Mouse (Mus musculus) MEL (cell line): ENCODE measurements around the gene Rph3al. TPM values are rescaled to one million over a fixed set of nuclear protein-coding genes. Genes with fewer than 3 reads are reported as not detected.

Experiments used
- DNase-seq: peaks from one replicate; pipeline ENCODE4 v3.0.0; 2011; ENCODE audit warnings: low read depth, low spot score
- H3K27ac ChIP-seq: 2 replicates; pipeline ENCODE4 v1.5.1; 2012; ENCODE audit warnings: low read depth, mild to moderate bottlenecking, control low read depth, low read length, moderate library complexity; ENCODE audit not compliant: control insufficient read depth
- H3K27me3 ChIP-seq, 2 experiments: fragments of 150-350 bp in 1 of 2; sonication (generic) in 1 of 2; 2 replicates each; pipeline ENCODE4 v1.6.1; 2012; ENCODE audit warnings: low read length in 2 of 2, mild to moderate bottlenecking in 2 of 2, improper control_type of control experiment in 1 of 2, moderate library complexity in 1 of 2; ENCODE audit not compliant: insufficient read depth in 2 of 2, control insufficient read depth in 1 of 2
- H3K36me3 ChIP-seq, 2 experiments: 2 replicates each; pipeline ENCODE4 v1.6.1; 2012 to 2014; ENCODE audit warnings: low read length in 2 of 2, improper control_type of control experiment in 1 of 2, inconsistent platforms in 1 of 2, mild to moderate bottlenecking in 1 of 2; ENCODE audit not compliant: insufficient read depth in 2 of 2, control insufficient read depth in 1 of 2
- H3K4me1 ChIP-seq, 2 experiments: fragments of 150-350 bp in 1 of 2; sonication (generic) in 1 of 2; 2 replicates each; pipeline ENCODE4 v1.6.1; 2012; ENCODE audit warnings: low read length in 2 of 2, improper control_type of control experiment in 1 of 2, mild to moderate bottlenecking in 1 of 2; ENCODE audit not compliant: insufficient read depth in 2 of 2, control insufficient read depth in 1 of 2
- H3K4me3 ChIP-seq, 2 experiments: fragments of 150-350 bp in 1 of 2; sonication (generic) in 1 of 2; 2 replicates each; pipeline ENCODE4 v1.5.1; 2012; ENCODE audit warnings: low read depth in 2 of 2, low read length in 2 of 2, mild to moderate bottlenecking in 2 of 2, moderate library complexity in 2 of 2, control low read depth in 1 of 2, improper control_type of control experiment in 1 of 2; ENCODE audit not compliant: control insufficient read depth in 1 of 2, insufficient read depth in 1 of 2
- H3K79me2 ChIP-seq: 2 replicates; pipeline ENCODE4 v1.6.1; 2012; ENCODE audit warnings: mild to moderate bottlenecking, low read length, moderate library complexity; ENCODE audit not compliant: control insufficient read depth, poor library complexity, insufficient read depth
- H3K9ac ChIP-seq: 2 replicates; pipeline ENCODE4 v1.6.1; 2012; ENCODE audit warnings: low read depth, mild to moderate bottlenecking, control low read depth, low read length, moderate library complexity; ENCODE audit not compliant: control insufficient read depth, poor library complexity, severe bottlenecking
- H3K9me3 ChIP-seq: fragments of 150-350 bp; sonication (generic); replicated peaks from 2 replicates; pipeline ENCODE4 v1.6.1; 2012; ENCODE audit warnings: mild to moderate bottlenecking, low read length, improper control_type of control experiment, moderate library complexity; ENCODE audit not compliant: insufficient read depth
- BHLHE40 ChIP-seq: IDR thresholded peaks from 2 replicates; pipeline ENCODE4 v1.6.1; 2012; ENCODE audit warnings: low read depth, mild to moderate bottlenecking, inconsistent platforms, low read length, improper control_type of control experiment, borderline replicate concordance
- CHD2 ChIP-seq: IDR thresholded peaks from 2 replicates; pipeline ENCODE4 v1.6.1; 2011; ENCODE audit warnings: low read length, improper control_type of control experiment
- CTCF ChIP-seq, 3 experiments: IDR thresholded peaks in 2 of 3; conservative IDR thresholded peaks in 1 of 3; 2 replicates each; pipeline ENCODE4 v1.5.1; 2011 to 2012; ENCODE audit warnings: low read length in 3 of 3, low read depth in 2 of 3, mild to moderate bottlenecking in 2 of 3, improper control_type of control experiment in 1 of 3, inconsistent platforms in 1 of 3, mixed read lengths in 1 of 3, moderate library complexity in 1 of 3; ENCODE audit not compliant: control insufficient read depth in 1 of 3, insufficient read depth in 1 of 3, poor library complexity in 1 of 3, severe bottlenecking in 1 of 3
- ELF1 ChIP-seq: IDR thresholded peaks from 2 replicates; pipeline ENCODE4 v1.6.1; 2014; ENCODE audit warnings: low read depth, mild to moderate bottlenecking, inconsistent platforms, low read length, improper control_type of control experiment, moderate library complexity
- EP300 ChIP-seq, 2 experiments: IDR thresholded peaks; 2 replicates each; pipeline ENCODE4 v1.6.1; 2011; ENCODE audit warnings: improper control_type of control experiment in 2 of 2, low read length in 2 of 2, low read depth in 1 of 2, mild to moderate bottlenecking in 1 of 2
- ETS1 ChIP-seq: IDR thresholded peaks from 2 replicates; pipeline ENCODE4 v1.6.1; 2012; ENCODE audit warnings: low read depth, mild to moderate bottlenecking, inconsistent platforms, low read length, improper control_type of control experiment, moderate library complexity
- GABPA ChIP-seq: IDR thresholded peaks from 2 replicates; pipeline ENCODE4 v1.6.1; 2012; ENCODE audit warnings: low read depth, mild to moderate bottlenecking, inconsistent platforms, low read length, improper control_type of control experiment, moderate library complexity
- GATA1 ChIP-seq: IDR thresholded peaks from 2 replicates; pipeline ENCODE4 v1.6.1; 2011; ENCODE audit warnings: low read depth, low read length, improper control_type of control experiment
- JUND ChIP-seq: IDR thresholded peaks from 2 replicates; pipeline ENCODE4 v1.6.1; 2011; ENCODE audit warnings: low read depth, mild to moderate bottlenecking, improper control_type of control experiment, low read length
- MAFK ChIP-seq: IDR thresholded peaks from 2 replicates; pipeline ENCODE4 v1.6.1; 2011; ENCODE audit warnings: low read depth, mild to moderate bottlenecking, low read length, improper control_type of control experiment, borderline replicate concordance
- MAZ ChIP-seq: IDR thresholded peaks from 2 replicates; pipeline ENCODE4 v1.6.1; 2012; ENCODE audit warnings: low read depth, mild to moderate bottlenecking, inconsistent platforms, low read length, improper control_type of control experiment
- MXI1 ChIP-seq: IDR thresholded peaks from 2 replicates; pipeline ENCODE4 v1.6.1; 2011; ENCODE audit warnings: mild to moderate bottlenecking, low read depth, low read length, improper control_type of control experiment
- MYC ChIP-seq: IDR thresholded peaks from 2 replicates; pipeline ENCODE4 v1.6.1; 2011; ENCODE audit warnings: low read depth, mild to moderate bottlenecking, low read length, improper control_type of control experiment, moderate library complexity
- NRF1 ChIP-seq: IDR thresholded peaks from 2 replicates; pipeline ENCODE4 v1.6.1; 2014; ENCODE audit warnings: low read depth, mild to moderate bottlenecking, inconsistent platforms, low read length, improper control_type of control experiment, moderate library complexity; ENCODE audit not compliant: poor library complexity, insufficient read depth, severe bottlenecking
- POLR2AphosphoS2 ChIP-seq: IDR thresholded peaks from 2 replicates; pipeline ENCODE4 v1.6.1; 2011; ENCODE audit warnings: low read length, improper control_type of control experiment
- RAD21 ChIP-seq: IDR thresholded peaks from 2 replicates; pipeline ENCODE4 v1.6.1; 2011; ENCODE audit warnings: mild to moderate bottlenecking, low read depth, low read length, improper control_type of control experiment
- RCOR1 ChIP-seq: IDR thresholded peaks from 2 replicates; pipeline ENCODE4 v1.6.1; 2012; ENCODE audit warnings: low read depth, mild to moderate bottlenecking, inconsistent platforms, low read length, improper control_type of control experiment
- SIN3A ChIP-seq: IDR thresholded peaks from 2 replicates; pipeline ENCODE4 v1.6.1; 2012; ENCODE audit warnings: low read length, improper control_type of control experiment, inconsistent platforms
- SMC3 ChIP-seq: IDR thresholded peaks from 2 replicates; pipeline ENCODE4 v1.6.1; 2011; ENCODE audit warnings: low read depth, low read length, improper control_type of control experiment
- TAL1 ChIP-seq: IDR thresholded peaks from 2 replicates; pipeline ENCODE4 v1.6.1; 2012; ENCODE audit warnings: mild to moderate bottlenecking, inconsistent platforms, low read length, moderate library complexity, mixed read lengths
- TCF12 ChIP-seq: IDR thresholded peaks from 2 replicates; pipeline ENCODE4 v1.6.1; 2014; ENCODE audit warnings: low read depth, mild to moderate bottlenecking, inconsistent platforms, low read length, improper control_type of control experiment, moderate library complexity
- UBTF ChIP-seq: IDR thresholded peaks from 2 replicates; pipeline ENCODE4 v1.6.1; 2012; ENCODE audit warnings: low read depth, mild to moderate bottlenecking, inconsistent platforms, low read length, improper control_type of control experiment, moderate library complexity, borderline replicate concordance; ENCODE audit not compliant: insufficient read depth
- USF1 ChIP-seq: IDR thresholded peaks from 2 replicates; pipeline ENCODE4 v1.6.1; 2014; ENCODE audit warnings: low read depth, mild to moderate bottlenecking, inconsistent platforms, low read length, improper control_type of control experiment, moderate library complexity
- ZC3H11A ChIP-seq: IDR thresholded peaks from 2 replicates; pipeline ENCODE4 v1.6.1; 2012; ENCODE audit warnings: low read depth, mild to moderate bottlenecking, inconsistent platforms, low read length, improper control_type of control experiment
- ZMIZ1 ChIP-seq: IDR thresholded peaks from 2 replicates; pipeline ENCODE4 v1.6.1; 2012; ENCODE audit warnings: low read depth, mild to moderate bottlenecking, inconsistent platforms, low read length, improper control_type of control experiment, moderate library complexity
- ZNF384 ChIP-seq: IDR thresholded peaks from 2 replicates; pipeline ENCODE4 v1.6.1; 2012; ENCODE audit warnings: low read depth, mild to moderate bottlenecking, inconsistent platforms, low read length, improper control_type of control experiment
- polyA plus RNA-seq, 2 experiments: library from polyadenylated mRNA; stranded (reverse) in 1 of 2; unstranded in 1 of 2; fragments of >175 nt in 1 of 2; fragments of >200 nt in 1 of 2; gene quantifications; 2 replicates each; pipeline versions ENCODE4 v1.2.1 to v1.2.4; 2012; ENCODE audit warnings: low replicate concordance in 2 of 2, low read depth in 1 of 2; ENCODE audit not compliant: insufficient read length in 2 of 2, insufficient read depth in 1 of 2, missing spikeins in 1 of 2
- total RNA-seq: library from RNA; depleted of rRNA; stranded (reverse); fragments of 300-350 nt; gene quantifications from 2 replicates; pipeline ENCODE4 v1.2.3, GENCODE M21; 2012

The Rph3al gene
- total and polyA plus RNA-seq, 3 experiments, result 9.4 to 23.0 TPM; not detected in 1

GRCm38 (mm10) chr11:75917340-75917739 is 20.9 kb downstream of the Rph3al start:
- H3K9me3 ChIP-seq, result no peaks in the 10 kb centered on the region
- peak; percentile 53 for DNase-seq
- H3K4me1 ChIP-seq, result peaks cover 16 to 21% of the 10 kb centered on the region in 2 experiments
- TF ChIP-seq GABPA (no peak), TAL1 (peak; percentile 66), JUND (0 out of 2 replicates have a peak, but pooled peaks have one; percentile 18), POLR2AphosphoS2 (no peak), ETS1 (peak; percentile 74), ZNF384 (peak; percentile 63; the same call in 1 of the 2 replicates), ZMIZ1 (no peak), TCF12 (peak; percentile 88), RCOR1 (peak; percentile 97), EP300 (IDR thresholded peaks at IDR 0.05; ENCODE audit: low read depth in 1 of 2, low read length in 2 of 2) (peak; percentile 89 to 91), MXI1 (peak; percentile 52), MYC (0 out of 2 replicates have a peak, but pooled peaks have one; percentile 22), BHLHE40 (peak; percentile 69), SMC3 (no peak), MAFK (peak; percentile 78), MAZ (no peak), ELF1 (0 out of 2 replicates have a peak, but pooled peaks have one; percentile 18), SIN3A (peak; percentile 83), GATA1 (peak; percentile 86)
- H3K4me3 ChIP-seq, result no peak overlapping the region
- no peak overlapping the region for H3K9ac ChIP-seq
- H3K27ac ChIP-seq, result no peak overlapping the region
- H3K36me3 ChIP-seq, result peaks cover 0 to 5% of the 10 kb centered on the region in 2 experiments; a peak in 2 of 4 replicates
- H3K27me3 ChIP-seq, result no peaks in the 10 kb centered on the region
- H3K79me2 ChIP-seq, result no peaks in the 10 kb centered on the region

DNA sequence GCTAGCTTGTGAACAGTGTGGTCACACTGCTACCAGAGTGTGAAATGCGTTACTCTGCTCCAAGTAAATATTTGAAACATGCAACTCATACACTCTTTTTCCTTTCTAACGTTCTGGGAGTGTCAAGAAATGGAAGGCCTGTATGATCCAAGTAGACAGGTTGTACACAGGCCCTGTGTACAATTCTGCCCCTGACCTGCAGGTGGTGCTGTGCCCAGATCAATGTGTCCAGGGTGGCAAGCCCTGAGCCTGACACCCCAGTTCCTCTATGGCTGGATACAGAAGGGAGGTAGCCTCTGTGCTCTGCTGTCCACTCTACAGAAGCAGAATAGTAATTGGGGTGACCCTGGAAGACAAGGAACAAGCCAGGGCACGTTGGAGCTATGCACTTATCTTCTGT is 24.3 kb downstream of the Rph3al start:
- DNase-seq, result peak; percentile 87
- Histone ChIP-seq H3K9ac (no peak overlapping the region), H3K27ac (no peak overlapping the region), H3K79me2 (no peaks in the 10 kb centered on the region), H3K4me1 (peaks cover 16 to 17% of the 10 kb centered on the region in 2 experiments), H3K9me3 (no peaks in the 10 kb centered on the region), H3K4me3 (no peak overlapping the region), H3K27me3 (no peaks in the 10 kb centered on the region), H3K36me3 (peaks cover 0 to 5% of the 10 kb centered on the region in 2 experiments; a peak in 2 of 4 replicates)
- TF ChIP-seq NRF1 (no peak), USF1 (no peak), CHD2 (no peak), SIN3A (0 out of 2 replicates have a peak, but pooled peaks have one; percentile 1), EP300 (IDR thresholded peaks at IDR 0.05; ENCODE audit: low read depth in 1 of 2, low read length in 2 of 2) (no peak), SMC3 (peak; percentile 96), CTCF (IDR thresholded peaks at IDR 0.05 in 2 of 3, conservative IDR thresholded peaks at IDR 0.05 in 1 of 3; ENCODE audit: control insufficient read depth in 1 of 3, insufficient read depth in 1 of 3, low read depth in 2 of 3, low read length in 3 of 3, poor library complexity in 1 of 3, severe bottlenecking in 1 of 3) (peak; percentile 92 to 96 (median 94)), ZC3H11A (peak; percentile 80), GATA1 (no peak), RAD21 (peak; percentile 76), MYC (0 out of 2 replicates have a peak, but pooled peaks have one; percentile 25), UBTF (no peak), ZMIZ1 (no peak)
